Mouse (Mus musculus) retina, postnatal 7 days (tissue): ENCODE measurements around the gene Repin1.

ENCODE experiments used
- DNase-seq: peaks from one replicate; pipeline ENCODE4 v3.0.0-alpha.2; 2012; ENCODE audit warnings: low read depth, low spot score

The Repin1 gene

DNA sequence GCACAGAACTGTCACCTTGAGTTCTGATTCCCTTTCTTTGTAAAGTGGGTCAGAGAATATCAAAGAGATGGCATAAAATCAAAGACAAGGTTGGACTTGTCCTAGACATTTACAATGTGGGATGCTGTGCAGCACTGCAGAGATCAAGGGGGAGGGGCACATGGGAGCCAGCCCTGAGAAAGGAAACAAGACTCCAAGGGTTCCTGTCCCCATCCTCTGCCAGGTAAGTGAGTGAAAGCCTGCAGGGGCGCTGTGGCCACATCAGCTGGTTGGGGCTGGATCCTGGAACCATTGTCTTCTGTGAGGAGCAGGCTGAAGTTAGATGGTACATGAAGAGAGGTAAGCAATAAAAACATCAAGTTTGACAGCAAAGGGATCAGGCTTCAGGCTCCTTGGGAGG is 29.8 kb downstream of the Repin1 start:
- no peak for DNase-seq

DNA sequence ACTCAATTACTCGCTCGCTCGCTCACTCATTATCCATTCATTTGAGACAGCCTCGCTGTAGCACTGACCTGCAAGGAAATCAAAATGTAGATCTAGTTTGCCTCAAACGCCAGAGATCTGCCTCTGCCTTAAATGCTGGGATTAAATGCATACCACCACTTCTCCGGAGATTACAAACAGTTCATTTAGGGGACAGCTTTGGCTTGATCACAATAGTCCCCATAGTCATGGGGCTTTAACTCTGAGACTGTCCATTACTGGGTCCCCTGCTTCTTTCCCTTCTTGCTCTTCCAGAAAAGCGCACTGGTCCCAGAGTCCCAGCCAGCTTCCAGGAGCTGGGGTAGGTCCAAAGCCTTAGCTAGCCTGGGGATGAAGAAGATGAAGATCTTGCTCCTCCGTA is 32.8 kb downstream of the Repin1 start, which contains the start of gene AI854703:
AI854703 (plus strand) TSS at position 301 of the 400 bp plus-strand sequence.
- no peak for DNase-seq

- DNase-seq: peak; percentile 49
These were observed 33.3 kb downstream of the Repin1 start for GRCm38 (mm10) chr6:48626984-48627383.

GRCm38 (mm10) chr6:48627511-48627924 is 33.8 kb downstream of the Repin1 start:
- no peak for DNase-seq

DNA sequence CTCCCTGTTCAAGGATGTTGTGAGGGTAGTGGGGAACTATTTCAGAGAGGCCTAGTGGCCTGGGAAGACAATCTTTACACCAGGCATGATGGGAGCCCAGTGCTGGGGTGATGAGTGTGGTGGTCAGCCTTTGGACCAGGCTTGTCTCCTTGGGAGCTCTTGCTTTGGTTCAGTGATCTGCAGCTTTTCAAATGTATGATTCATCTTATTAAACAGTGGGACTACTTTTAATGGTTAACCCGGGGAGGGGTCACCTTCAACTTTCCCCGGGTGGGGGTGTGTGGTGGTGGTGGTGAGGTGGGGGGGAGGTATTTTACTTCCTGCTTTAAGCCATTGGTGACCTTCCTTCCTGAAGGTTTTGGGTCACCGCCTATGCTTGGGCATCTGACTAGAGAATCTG is 34.7 kb downstream of the Repin1 start:
- no peak for DNase-seq

- DNase-seq: no peak
These were observed 35.4 kb downstream of the Repin1 start for GRCm38 (mm10) chr6:48628808-48629660.

- no peak for DNase-seq
These were observed 36.0 kb downstream of the Repin1 start for GRCm38 (mm10) chr6:48629661-48630034.

DNA sequence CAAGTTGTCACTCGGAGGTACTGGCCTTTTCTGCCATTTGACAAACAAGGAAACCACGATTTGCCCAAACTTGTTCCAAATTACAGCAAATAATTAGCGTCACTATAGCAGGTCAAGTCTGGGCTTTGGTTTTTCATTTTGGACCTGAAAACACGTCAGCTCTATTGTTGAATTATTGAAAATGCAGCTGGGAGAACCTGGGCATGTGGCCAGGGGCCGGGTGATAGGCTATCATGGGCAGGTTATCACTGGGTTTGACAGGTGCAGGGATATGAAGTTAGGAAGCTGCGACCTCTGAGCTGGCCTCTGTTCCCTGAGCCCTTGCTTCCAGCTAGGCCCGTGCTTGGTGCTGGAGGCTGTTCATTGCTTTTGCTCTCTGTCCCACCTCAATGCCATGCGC is 37.1 kb downstream of the Repin1 start:
- DNase-seq: no peak

- DNase-seq: no peak
These were observed 41.4 kb downstream of the Repin1 start for GRCm38 (mm10) chr6:48635105-48635504.

DNA sequence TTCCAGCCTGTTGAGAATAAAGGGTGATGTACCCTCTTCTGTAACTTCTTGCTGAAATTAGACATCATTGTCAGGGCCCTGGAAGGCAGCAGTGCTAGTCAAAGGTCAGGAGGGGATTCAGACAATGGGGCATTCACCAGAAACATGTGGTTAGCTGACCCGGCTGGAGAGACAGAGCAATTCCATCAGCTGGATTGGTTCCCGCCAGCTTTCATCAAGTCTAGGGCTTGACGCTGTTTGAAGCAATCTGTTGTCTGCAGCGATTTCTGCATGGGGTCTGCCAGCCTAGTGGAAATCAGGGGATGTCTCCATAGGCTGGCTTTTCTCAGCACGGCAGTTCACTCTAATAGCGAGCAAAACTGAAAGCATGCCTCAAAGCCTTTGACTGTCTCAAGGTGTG is 42.8 kb downstream of the Repin1 start:
- no peak for DNase-seq

DNA sequence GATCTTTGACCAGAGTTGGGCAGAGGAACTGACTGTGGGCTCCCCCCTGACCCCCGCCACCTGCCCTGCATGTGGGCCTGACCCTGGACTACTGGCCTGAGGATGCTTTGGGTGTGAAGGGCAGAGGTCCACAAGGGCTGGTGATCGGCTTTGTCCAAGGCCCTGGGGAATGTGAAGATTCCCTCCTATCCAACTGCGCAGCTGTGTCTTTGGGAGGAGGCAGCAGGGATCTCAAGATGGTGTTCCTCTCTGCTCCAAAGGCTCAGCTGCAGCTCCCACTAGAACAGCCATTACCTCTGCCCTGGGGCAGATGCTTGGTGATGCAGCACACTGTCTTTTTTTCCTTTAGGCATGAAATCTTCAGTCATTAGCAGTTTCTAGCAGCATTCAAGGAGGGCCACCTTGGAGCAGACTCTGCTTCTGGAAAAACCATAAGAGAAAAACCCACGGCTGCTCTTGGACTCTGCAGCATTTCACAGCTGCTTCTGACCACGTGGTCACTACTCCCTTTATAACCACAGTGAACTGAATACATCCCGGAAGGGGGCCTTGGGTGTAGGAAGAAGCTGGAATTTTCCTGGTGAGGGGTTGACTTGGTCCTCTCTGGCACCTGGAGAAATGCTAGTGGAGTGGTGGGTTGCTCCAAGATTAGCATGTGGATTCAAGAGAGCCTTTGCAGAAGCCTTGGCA is 44.3 kb downstream of the Repin1 start:
- no peak for DNase-seq

GRCm38 (mm10) chr6:48638553-48638952 is 44.9 kb downstream of the Repin1 start:
- DNase-seq: no peak

GRCm38 (mm10) chr6:48641391-48641790 is 47.7 kb downstream of the Repin1 start:
- DNase-seq: no peak

GRCm38 (mm10) chr6:48642764-48643292 is 49.1 kb downstream of the Repin1 start:
- peak; percentile 73 for DNase-seq

DNA sequence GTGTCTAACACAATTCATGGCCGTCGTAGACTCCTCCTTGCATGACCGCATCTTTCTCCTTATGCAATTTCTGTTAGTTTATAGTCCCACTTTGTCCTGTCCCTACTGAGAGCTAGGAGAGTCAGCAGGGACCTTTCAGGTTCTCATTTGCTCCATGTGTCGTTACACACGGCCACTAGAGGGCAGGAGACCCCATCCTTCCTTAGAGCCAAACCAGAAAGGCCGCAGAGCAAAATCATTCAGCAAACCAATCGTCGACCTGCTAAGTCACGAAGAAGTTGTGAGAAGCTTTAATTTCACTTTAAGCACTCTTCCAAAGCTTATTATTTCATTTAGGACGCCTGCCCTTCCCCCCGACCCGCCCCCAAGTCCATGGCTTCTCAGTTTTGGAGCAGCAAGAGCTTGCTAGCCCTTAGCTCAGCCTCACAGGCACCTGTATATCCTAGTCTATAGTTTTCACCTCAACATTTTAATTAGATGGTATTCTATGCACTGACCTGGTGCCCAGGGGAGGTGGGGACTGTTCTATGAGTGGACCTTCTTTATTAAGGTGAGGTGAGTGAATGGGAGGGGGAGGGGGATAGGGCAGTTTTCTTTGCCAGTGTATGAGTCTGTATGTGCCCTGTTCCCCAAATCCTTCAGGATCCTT is 52.1 kb downstream of the Repin1 start:
- peak; percentile 51 for DNase-seq

GRCm38 (mm10) chr6:48646309-48646690 is 52.6 kb downstream of the Repin1 start:
- no peak for DNase-seq

- DNase-seq: no peak
These were observed 53.3 kb downstream of the Repin1 start, which contains the start of gene Gimap8 for GRCm38 (mm10) chr6:48646995-48647394. TSS of gene Gimap8 (plus strand) at chr6:48647234.

DNA sequence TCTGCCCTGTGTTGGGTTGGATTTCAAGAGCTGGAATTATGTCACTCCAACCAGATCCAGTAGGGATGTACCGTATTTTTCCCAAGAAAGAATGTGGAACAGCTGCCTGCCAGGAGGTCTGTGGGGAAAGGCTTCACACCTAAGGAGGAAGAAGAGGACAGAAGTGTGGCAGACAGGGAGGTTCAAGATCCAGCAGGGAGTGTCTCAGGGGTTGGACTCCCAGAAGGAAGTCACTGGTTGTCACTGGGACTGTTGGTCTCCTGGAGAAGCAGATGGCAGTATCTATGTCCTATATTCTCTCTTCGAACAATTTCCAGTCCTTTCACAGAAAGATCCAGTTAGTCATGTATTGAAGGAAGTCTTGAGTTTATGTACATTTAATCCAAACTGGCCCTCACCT is 53.9 kb downstream of the Repin1 start:
- DNase-seq: no peak
